Mouse (Mus musculus) urinary bladder, postnatal 25 days (tissue): ENCODE results near the gene Wnt5b.

ENCODE experiments used
- DNase-seq: peaks from one replicate; pipeline ENCODE4 v3.0.0; 2022; ENCODE audit warnings: low spot score

Wnt5b gene

GRCm38 (mm10) chr6:119521931-119522391, 22.2 kb downstream of the Wnt5b start:
- no peak for DNase-seq

GRCm38 (mm10) chr6:119521482-119521900, 22.7 kb downstream of the Wnt5b start:
- DNase-seq = no peak

GRCm38 (mm10) chr6:119520731-119521130, 23.4 kb downstream of the Wnt5b start:
- no peak for DNase-seq

GRCm38 (mm10) chr6:119514085-119514484, 30.1 kb downstream of the Wnt5b start:
- DNase-seq = no peak

GRCm38 (mm10) chr6:119513452-119513851, 30.7 kb downstream of the Wnt5b start:
- no peak for DNase-seq

GRCm38 (mm10) chr6:119512701-119513100, 31.4 kb downstream of the Wnt5b start:
- DNase-seq = no peak

GRCm38 (mm10) chr6:119509437-119510037, 34.6 kb downstream of the Wnt5b start:
- no peak for DNase-seq

- DNase-seq = no peak
Observed at GRCm38 (mm10) chr6:119508634-119509375, 35.3 kb downstream of the Wnt5b start.

GRCm38 (mm10) chr6:119508221-119508620, 35.9 kb downstream of the Wnt5b start:
- DNase-seq = no peak

- no peak for DNase-seq
Observed at GRCm38 (mm10) chr6:119505525-119506225, 38.5 kb downstream of the Wnt5b start.

- no peak for DNase-seq
Observed at GRCm38 (mm10) chr6:119504756-119505155, 39.4 kb downstream of the Wnt5b start.

GRCm38 (mm10) chr6:119502031-119502430, 42.1 kb downstream of the Wnt5b start:
- no peak for DNase-seq

- DNase-seq = no peak
Observed at GRCm38 (mm10) chr6:119500086-119500485, 44.1 kb downstream of the Wnt5b start.

GRCm38 (mm10) chr6:119499271-119499670, 44.9 kb downstream of the Wnt5b start:
- no peak for DNase-seq

GRCm38 (mm10) chr6:119492630-119493014, 51.5 kb downstream of the Wnt5b start:
- no peak for DNase-seq

GRCm38 (mm10) chr6:119491997-119492629, 52.0 kb downstream of the Wnt5b start:
- no peak for DNase-seq

- no peak for DNase-seq
Observed at GRCm38 (mm10) chr6:119491006-119491405, 53.1 kb downstream of the Wnt5b start.

GRCm38 (mm10) chr6:119490549-119490948, 53.6 kb downstream of the Wnt5b start:
- no peak for DNase-seq

GRCm38 (mm10) chr6:119489765-119490164, 54.4 kb downstream of the Wnt5b start:
- DNase-seq = peak; percentile 25

GRCm38 (mm10) chr6:119487619-119488018, 56.5 kb downstream of the Wnt5b start:
- DNase-seq = no peak

GRCm38 (mm10) chr6:119487085-119487458, 57.1 kb downstream of the Wnt5b start:
- no peak for DNase-seq

GRCm38 (mm10) chr6:119486381-119487084, 57.6 kb downstream of the Wnt5b start:
- DNase-seq = no peak
